Mouse (Mus musculus): Measurements from ENCODE around the gene Lce3f. TPM values are rescaled to one million over a fixed set of nuclear protein-coding genes. Genes with fewer than 3 reads are reported as not detected.

The Lce3f gene
- polyA plus RNA-seq, 1 experiment from 2014 or later: not detected

- Histone ChIP-seq H3K36me3 (ENCODE audit: control insufficient read depth, insufficient read depth, low read length) (no peaks in the 10 kb centered on the region), H3K4me3 (ENCODE audit: low read depth, low read length) (peak overlapping the region; percentile 38), H3K4me2 (ENCODE audit: low read length) (peak overlapping the region; percentile 57), H3K9ac (ENCODE audit: low read length) (peak overlapping the region; percentile 28; the same call in 1 of the 2 replicates), H3K4me1 (replicated peaks; ENCODE audit: control insufficient read depth, insufficient read depth, low read length) (no peaks in the 10 kb centered on the region), H3K9me3 (ENCODE audit: control insufficient read depth, low read length) (no peaks in the 10 kb centered on the region), H3K27me3 (replicated peaks; ENCODE audit: control insufficient read depth, insufficient read depth, low read length) (no peaks in the 10 kb centered on the region), H3K27ac (ENCODE audit: low read depth) (no peak overlapping the region)
- ATAC-seq (replicated peaks; ENCODE audit: low FRiP score, low TSS enrichment, low read depth) (no peak), DNase-seq (ENCODE audit: low spot score) (no peak)
- 28% methylated on average over 5 of the region's 5 CpGs for WGBS
These were observed 22.8 kb downstream of the Lce3f start for GRCm38 (mm10) chr3:93014871-93015270.

- DNase-seq (ENCODE audit: low spot score): no peak
- Histone ChIP-seq H3K4me2 (ENCODE audit: low read length) (peak within 1 kb of the TSS; percentile 57), H3K9ac (ENCODE audit: low read length) (peak within 1 kb of the TSS; percentile 28), H3K36me3 (ENCODE audit: control insufficient read depth, insufficient read depth, low read length) (no peaks in the 10 kb centered on the region), H3K9me3 (ENCODE audit: control insufficient read depth, low read length) (no peaks in the 10 kb centered on the region), H3K27ac (ENCODE audit: low read depth) (no peak within 1 kb of the TSS), H3K4me1 (replicated peaks; ENCODE audit: control insufficient read depth, insufficient read depth, low read length) (no peaks in the 10 kb centered on the region), H3K4me3 (ENCODE audit: low read depth, low read length) (peak within 1 kb of the TSS; percentile 38), H3K27me3 (replicated peaks; ENCODE audit: control insufficient read depth, insufficient read depth, low read length) (no peaks in the 10 kb centered on the region)
- WGBS: 37% methylated on average over 4 of the region's 4 CpGs
- no peak for ATAC-seq (replicated peaks; ENCODE audit: low FRiP score, low TSS enrichment, low read depth)
These were observed 23.6 kb downstream of the Lce3f start, which contains the start of gene Crct1 for GRCm38 (mm10) chr3:93015460-93016104. Gene Crct1, minus strand, starts transcription at chr3:93015687.

GRCm38 (mm10) chr3:93018960-93019359 is 26.9 kb downstream of the Lce3f start, which contains the start of gene Lce1m:
Gene Lce1m, minus strand, starts transcription at chr3:93019060.
- no peak for DNase-seq (ENCODE audit: low spot score)
- no peak within 1 kb of the TSS for H3K4me2 ChIP-seq (ENCODE audit: low read length)

GRCm38 (mm10) chr3:93021171-93021570 is 29.1 kb downstream of the Lce3f start:
- H3K4me2 ChIP-seq (ENCODE audit: low read length): no peak overlapping the region
- no peak overlapping the region for H3K27ac ChIP-seq (ENCODE audit: low read depth)
- 91% methylated on average over 1 of the region's 1 CpGs for WGBS
- no peaks in the 10 kb centered on the region for H3K36me3 ChIP-seq (ENCODE audit: control insufficient read depth, insufficient read depth, low read length)
- no peak overlapping the region for H3K9ac ChIP-seq (ENCODE audit: low read length)
- DNase-seq (ENCODE audit: low spot score) (no peak), ATAC-seq (replicated peaks; ENCODE audit: low FRiP score, low TSS enrichment, low read depth) (no peak)
- H3K4me1 ChIP-seq (replicated peaks; ENCODE audit: control insufficient read depth, insufficient read depth, low read length): no peaks in the 10 kb centered on the region
- no peaks in the 10 kb centered on the region for H3K9me3 ChIP-seq (ENCODE audit: control insufficient read depth, low read length)
- H3K4me3 ChIP-seq (ENCODE audit: low read depth, low read length): no peak overlapping the region
- no peaks in the 10 kb centered on the region for H3K27me3 ChIP-seq (replicated peaks; ENCODE audit: control insufficient read depth, insufficient read depth, low read length)

More at GRCm38 (mm10) chr3:93018960-93019359, 26.9 kb downstream of the Lce3f start, which contains the start of gene Lce1m:
- ATAC-seq (replicated peaks; ENCODE audit: low FRiP score, low TSS enrichment, low read depth): no peak
- no peak within 1 kb of the TSS for H3K4me3 ChIP-seq (ENCODE audit: low read depth, low read length)
- 90% methylated on average over 2 of the region's 2 CpGs for WGBS
- H3K36me3 ChIP-seq (ENCODE audit: control insufficient read depth, insufficient read depth, low read length): no peaks in the 10 kb centered on the region
- no peaks in the 10 kb centered on the region for H3K9me3 ChIP-seq (ENCODE audit: control insufficient read depth, low read length)
- H3K9ac ChIP-seq (ENCODE audit: low read length): no peak within 1 kb of the TSS
- no peaks in the 10 kb centered on the region for H3K4me1 ChIP-seq (replicated peaks; ENCODE audit: control insufficient read depth, insufficient read depth, low read length)
- no peaks in the 10 kb centered on the region for H3K27me3 ChIP-seq (replicated peaks; ENCODE audit: control insufficient read depth, insufficient read depth, low read length)
- H3K27ac ChIP-seq (ENCODE audit: low read depth): no peak within 1 kb of the TSS

- no peak overlapping the region for H3K4me2 ChIP-seq (ENCODE audit: low read length)
- no peak overlapping the region for H3K4me3 ChIP-seq (ENCODE audit: low read depth, low read length)
- DNase-seq (ENCODE audit: low spot score) (no peak), ATAC-seq (replicated peaks; ENCODE audit: low FRiP score, low TSS enrichment, low read depth) (no peak)
- no peaks in the 10 kb centered on the region for H3K4me1 ChIP-seq (replicated peaks; ENCODE audit: control insufficient read depth, insufficient read depth, low read length)
- H3K9ac ChIP-seq (ENCODE audit: low read length): no peak overlapping the region
- H3K36me3 ChIP-seq (ENCODE audit: control insufficient read depth, insufficient read depth, low read length): no peaks in the 10 kb centered on the region
- H3K27ac ChIP-seq (ENCODE audit: low read depth): no peak overlapping the region
- 85% methylated on average over 3 of the region's 3 CpGs for WGBS
- no peaks in the 10 kb centered on the region for H3K27me3 ChIP-seq (replicated peaks; ENCODE audit: control insufficient read depth, insufficient read depth, low read length)
- no peaks in the 10 kb centered on the region for H3K9me3 ChIP-seq (ENCODE audit: control insufficient read depth, low read length)
These were observed 31.6 kb downstream of the Lce3f start for GRCm38 (mm10) chr3:93023411-93024184.

GRCm38 (mm10) chr3:93025486-93025885 is 33.5 kb downstream of the Lce3f start:
- Histone ChIP-seq H3K4me3 (ENCODE audit: low read depth, low read length) (no peak overlapping the region), H3K27ac (ENCODE audit: low read depth) (no peak overlapping the region), H3K9me3 (ENCODE audit: control insufficient read depth, low read length) (no peaks in the 10 kb centered on the region), H3K4me2 (ENCODE audit: low read length) (no peak overlapping the region), H3K27me3 (replicated peaks; ENCODE audit: control insufficient read depth, insufficient read depth, low read length) (no peaks in the 10 kb centered on the region), H3K4me1 (replicated peaks; ENCODE audit: control insufficient read depth, insufficient read depth, low read length) (no peaks in the 10 kb centered on the region), H3K9ac (ENCODE audit: low read length) (no peak overlapping the region), H3K36me3 (ENCODE audit: control insufficient read depth, insufficient read depth, low read length) (no peaks in the 10 kb centered on the region)
- WGBS: 69% methylated on average over 2 of the region's 2 CpGs
- ATAC-seq (replicated peaks; ENCODE audit: low FRiP score, low TSS enrichment, low read depth) (no peak), DNase-seq (ENCODE audit: low spot score) (no peak)

GRCm38 (mm10) chr3:93031450-93031849 is 39.4 kb downstream of the Lce3f start:
- DNase-seq (ENCODE audit: low spot score) (no peak), ATAC-seq (replicated peaks; ENCODE audit: low FRiP score, low TSS enrichment, low read depth) (no peak)
- Histone ChIP-seq H3K27me3 (replicated peaks; ENCODE audit: control insufficient read depth, insufficient read depth, low read length) (no peaks in the 10 kb centered on the region), H3K36me3 (ENCODE audit: control insufficient read depth, insufficient read depth, low read length) (no peaks in the 10 kb centered on the region), H3K27ac (ENCODE audit: low read depth) (no peak overlapping the region), H3K4me2 (ENCODE audit: low read length) (no peak overlapping the region), H3K9me3 (ENCODE audit: control insufficient read depth, low read length) (no peaks in the 10 kb centered on the region), H3K4me1 (replicated peaks; ENCODE audit: control insufficient read depth, insufficient read depth, low read length) (no peaks in the 10 kb centered on the region), H3K4me3 (ENCODE audit: low read depth, low read length) (no peak overlapping the region), H3K9ac (ENCODE audit: low read length) (no peak overlapping the region)
- 48% methylated on average over 5 of the region's 5 CpGs for WGBS

All from intestine, embryonic 14.5 days (tissue).